Mouse (Mus musculus): ENCODE measurements around the gene Dctn3. TPM values are rescaled to one million over a fixed set of nuclear protein-coding genes. Genes with fewer than 3 reads are reported as not detected.
"Not testable (repeated sequence)": the region's sequence is repeated elsewhere in the genome, so short reads cannot be mapped to it uniquely, and the experiment has no call there.

Gene Dctn3
- polyA plus RNA-seq, 1 experiment from 2014 or later = 126 TPM

DNA sequence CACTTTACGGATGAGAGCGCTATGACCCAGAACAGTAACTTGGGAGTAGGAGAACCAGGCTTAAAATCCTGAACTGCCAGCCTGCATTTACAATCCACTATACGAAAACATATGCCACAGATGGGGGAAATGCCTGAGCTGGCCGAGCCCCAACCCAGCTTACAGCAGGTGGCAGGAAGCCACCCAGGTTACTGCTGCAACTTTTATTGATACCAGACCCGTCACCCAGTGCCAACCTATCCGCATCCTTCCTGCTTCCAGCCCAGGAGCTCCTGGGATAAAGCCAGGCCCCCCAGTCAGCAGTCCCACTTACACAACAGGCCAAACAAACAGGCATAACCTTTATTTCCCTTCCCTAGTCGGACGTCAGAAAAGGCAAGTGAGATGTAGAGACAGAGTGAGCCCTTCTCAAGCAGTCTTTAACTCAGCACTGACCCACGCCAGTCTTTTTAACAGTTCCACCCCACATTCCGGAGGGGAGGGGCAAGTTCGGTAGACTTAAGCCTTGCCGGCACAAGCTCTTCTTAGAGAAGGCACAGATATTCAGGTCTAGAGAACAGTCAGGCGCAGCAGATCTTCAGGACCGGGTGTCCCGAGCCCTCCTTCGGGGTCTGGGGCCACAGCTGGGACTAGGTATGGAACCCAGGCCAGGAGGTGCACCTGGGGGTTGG lies 11.1 kb downstream of the Dctn3 start:
- peak overlapping the region; percentile 89 for H3K4me2 ChIP-seq
- no peak for ATAC-seq (replicated peaks; ENCODE audit: insufficient number of reproducible peaks, low FRiP score, low TSS enrichment)
- H3K9me3 ChIP-seq (replicated peaks; ENCODE audit: control insufficient read depth, low read length) = no peaks in the 10 kb centered on the region
- H3K27ac ChIP-seq (ENCODE audit: low read depth, low read length) = no peak overlapping the region
- 77% methylated on average over 16 of the region's 16 CpGs for WGBS (ENCODE audit: insufficient replicate concordance)
- H3K4me3 ChIP-seq (ENCODE audit: low read depth, low read length) = peak overlapping the region; percentile 93
- H3K36me3 ChIP-seq (ENCODE audit: control insufficient read depth, insufficient read depth, low read length) = peaks cover 2% of the 10 kb centered on the region; the same call in 1 of the 2 replicates
- H3K9ac ChIP-seq (ENCODE audit: low read depth, low read length) = peak overlapping the region; percentile 96; the same call in 1 of the 2 replicates
- H3K4me1 ChIP-seq (ENCODE audit: control insufficient read depth, insufficient read depth, low read length) = peaks cover 10% of the 10 kb centered on the region
- H3K27me3 ChIP-seq (ENCODE audit: control insufficient read depth, insufficient read depth, low read length) = peaks cover 3% of the 10 kb centered on the region

DNA sequence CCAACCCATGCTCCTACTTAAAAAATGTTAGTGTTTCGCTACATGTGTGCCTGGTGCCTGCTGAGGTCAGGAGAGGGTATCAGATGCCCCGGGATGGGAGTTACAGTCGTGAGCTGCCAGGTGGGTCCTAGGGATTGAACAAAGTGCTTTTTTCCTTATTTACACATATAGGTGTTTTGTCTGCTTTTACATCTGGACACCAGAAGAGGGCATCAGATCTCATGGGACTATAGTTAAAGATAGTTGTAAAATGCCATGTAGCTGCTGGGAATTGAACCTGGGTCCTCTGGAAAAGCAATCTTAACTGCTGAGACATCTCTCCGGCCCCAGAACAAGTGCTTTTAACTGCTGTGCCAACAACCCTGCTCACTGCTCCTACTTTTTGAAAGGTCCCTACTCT lies 12.7 kb downstream of the Dctn3 start:
- ATAC-seq (replicated peaks; ENCODE audit: insufficient number of reproducible peaks, low FRiP score, low TSS enrichment) = no peak
- Histone ChIP-seq H3K9ac (ENCODE audit: low read depth, low read length) (no peak overlapping the region), H3K27ac (ENCODE audit: low read depth, low read length) (no peak overlapping the region), H3K4me3 (ENCODE audit: low read depth, low read length) (no peak overlapping the region), H3K4me1 (ENCODE audit: control insufficient read depth, insufficient read depth, low read length) (peaks cover 10% of the 10 kb centered on the region), H3K4me2 (no peak overlapping the region), H3K9me3 (replicated peaks; ENCODE audit: control insufficient read depth, low read length) (no peaks in the 10 kb centered on the region), H3K36me3 (ENCODE audit: control insufficient read depth, insufficient read depth, low read length) (no peaks in the 10 kb centered on the region), H3K27me3 (ENCODE audit: control insufficient read depth, insufficient read depth, low read length) (peaks cover 18% of the 10 kb centered on the region)
- WGBS (ENCODE audit: insufficient replicate concordance) = 59% methylated on average over 4 of the region's 4 CpGs

DNA sequence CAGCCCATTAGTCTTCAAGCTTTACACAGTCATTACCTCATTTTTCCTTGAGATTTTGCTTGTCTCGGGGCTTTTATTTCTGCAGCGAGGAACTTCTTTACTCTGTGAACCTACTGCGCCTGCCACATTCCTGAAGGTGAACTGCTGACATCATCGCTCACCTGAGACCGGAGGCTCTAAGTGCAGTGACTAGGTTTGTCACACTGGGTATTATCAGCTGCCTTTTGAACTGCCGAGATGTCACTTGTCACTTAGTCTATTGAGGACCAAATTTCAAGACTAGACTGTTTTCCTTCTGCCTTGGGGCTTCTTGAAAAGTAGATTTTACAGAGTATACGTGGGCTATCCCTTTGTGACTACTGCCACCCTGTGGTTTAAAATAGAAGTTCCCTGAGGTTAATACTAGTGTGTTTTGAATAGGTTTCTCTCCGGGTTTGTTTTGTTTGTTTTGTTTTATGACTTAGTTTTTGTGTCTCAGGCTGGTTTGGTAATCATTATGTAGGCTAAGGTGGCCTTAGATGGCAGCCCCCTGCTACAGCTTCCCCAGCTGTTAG lies 14.7 kb downstream of the Dctn3 start:
- Histone ChIP-seq H3K4me2 (no peak overlapping the region), H3K27ac (ENCODE audit: low read depth, low read length) (no peak overlapping the region), H3K9me3 (replicated peaks; ENCODE audit: control insufficient read depth, low read length) (no peaks in the 10 kb centered on the region), H3K27me3 (ENCODE audit: control insufficient read depth, insufficient read depth, low read length) (peaks cover 28% of the 10 kb centered on the region), H3K4me3 (ENCODE audit: low read depth, low read length) (no peak overlapping the region), H3K4me1 (ENCODE audit: control insufficient read depth, insufficient read depth, low read length) (peaks cover 12% of the 10 kb centered on the region), H3K36me3 (ENCODE audit: control insufficient read depth, insufficient read depth, low read length) (no peaks in the 10 kb centered on the region), H3K9ac (ENCODE audit: low read depth, low read length) (no peak overlapping the region)
- 32% methylated on average over 8 of the region's 8 CpGs for WGBS (ENCODE audit: insufficient replicate concordance)
- ATAC-seq (replicated peaks; ENCODE audit: insufficient number of reproducible peaks, low FRiP score, low TSS enrichment) = no peak

DNA sequence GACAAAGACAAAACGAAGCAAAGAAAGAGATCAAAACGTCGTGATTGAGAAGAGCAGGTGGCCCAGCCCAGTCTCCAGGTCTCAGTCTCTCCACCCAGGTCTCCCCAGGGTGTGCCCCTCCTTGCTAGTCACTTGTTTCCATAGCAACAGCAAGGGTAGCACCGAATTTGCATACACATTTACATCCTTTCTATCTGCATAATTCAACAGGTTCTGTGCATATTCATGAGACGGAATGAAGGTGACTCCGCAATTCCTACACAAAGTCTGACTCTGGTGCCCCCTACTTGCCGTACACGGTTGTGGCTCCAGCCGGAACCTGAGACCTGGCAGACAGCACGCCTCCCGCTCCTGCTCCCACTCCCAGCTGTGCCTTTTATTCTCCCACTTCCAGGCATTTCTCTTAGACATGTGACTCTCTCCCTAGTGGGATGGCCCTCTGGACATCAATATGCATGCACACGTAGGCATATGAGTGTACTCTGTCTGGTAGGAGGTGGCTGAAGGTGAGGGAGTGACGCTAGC lies 15.9 kb downstream of the Dctn3 start:
- peaks cover 6% of the 10 kb centered on the region for H3K4me1 ChIP-seq (ENCODE audit: control insufficient read depth, insufficient read depth, low read length)
- H3K27me3 ChIP-seq (ENCODE audit: control insufficient read depth, insufficient read depth, low read length) = peaks cover 28% of the 10 kb centered on the region
- H3K9me3 ChIP-seq (replicated peaks; ENCODE audit: control insufficient read depth, low read length) = no peaks in the 10 kb centered on the region
- WGBS (ENCODE audit: insufficient replicate concordance) = 4% methylated on average over 13 of the region's 13 CpGs
- no peak for ATAC-seq (replicated peaks; ENCODE audit: insufficient number of reproducible peaks, low FRiP score, low TSS enrichment)
- no peak overlapping the region for H3K27ac ChIP-seq (ENCODE audit: low read depth, low read length)
- no peaks in the 10 kb centered on the region for H3K36me3 ChIP-seq (ENCODE audit: control insufficient read depth, insufficient read depth, low read length)
- peak overlapping the region; percentile 43 for H3K4me2 ChIP-seq
- H3K4me3 ChIP-seq (ENCODE audit: low read depth, low read length) = no peak overlapping the region
- H3K9ac ChIP-seq (ENCODE audit: low read depth, low read length) = no peak overlapping the region

DNA sequence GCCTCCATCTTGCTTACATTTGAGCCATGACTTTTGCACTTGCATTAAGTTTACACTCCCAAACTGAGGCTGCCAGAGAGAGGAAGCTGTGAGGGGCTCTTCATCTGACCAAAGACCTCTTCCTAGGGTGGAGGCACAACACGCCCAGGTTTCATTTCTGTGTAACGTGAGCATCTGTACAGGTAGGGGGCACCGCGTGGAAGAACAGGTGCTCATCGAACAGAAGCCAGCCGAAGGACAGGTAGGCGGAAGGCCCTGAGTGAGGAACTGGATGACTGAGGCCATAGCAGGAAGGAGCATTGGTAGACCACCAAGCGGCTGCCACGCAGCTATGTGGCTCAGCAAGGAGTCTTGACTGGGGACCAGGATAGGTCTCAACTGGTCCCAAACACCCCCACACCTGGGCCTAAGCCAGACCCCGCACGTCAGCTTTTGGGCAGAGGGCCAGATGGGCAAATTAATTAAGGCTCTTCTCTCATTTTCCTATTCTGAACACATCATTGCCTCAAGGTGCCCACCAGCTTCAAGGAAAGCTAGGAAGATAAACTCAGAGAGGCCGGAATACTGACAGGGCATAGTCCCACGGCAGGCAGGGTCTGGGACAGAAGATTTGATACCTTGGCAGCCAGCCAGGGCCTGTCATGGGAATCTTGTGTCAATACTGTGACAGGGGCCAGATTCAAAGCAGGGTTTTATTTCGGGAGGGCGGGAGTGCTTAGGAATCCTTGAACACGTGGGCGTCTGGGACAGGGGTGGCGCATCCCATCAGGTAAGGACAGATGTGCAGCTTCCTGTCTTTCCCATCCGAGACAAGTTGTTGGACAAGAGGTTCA lies 16.8 kb downstream of the Dctn3 start:
- ATAC-seq (replicated peaks; ENCODE audit: insufficient number of reproducible peaks, low FRiP score, low TSS enrichment) = no peak; the same call in 1 of the 2 replicates

DNA sequence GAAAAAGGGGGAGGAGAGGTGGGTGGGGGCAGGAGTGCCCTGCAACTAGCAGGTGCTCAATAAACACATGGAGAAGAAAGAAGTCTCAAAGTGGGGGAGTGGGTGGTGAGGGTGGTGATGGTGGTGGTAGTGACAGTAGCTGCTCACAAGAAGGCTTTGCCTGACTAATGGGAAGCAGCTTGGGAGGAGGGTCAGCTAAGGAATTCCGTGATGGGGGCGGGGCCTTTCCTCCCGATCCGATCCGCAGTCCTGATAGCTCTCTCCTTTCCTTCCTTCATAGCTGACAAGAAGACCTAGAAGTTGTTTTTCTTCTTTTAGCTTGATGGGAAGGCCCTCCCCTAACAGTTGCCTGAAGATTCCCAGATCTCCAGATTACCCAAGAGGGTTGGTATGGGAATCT lies 18.3 kb downstream of the Dctn3 start:
- Histone ChIP-seq H3K27me3 (ENCODE audit: control insufficient read depth, insufficient read depth, low read length) (peaks cover 28% of the 10 kb centered on the region), H3K9ac (ENCODE audit: low read depth, low read length) (no peak overlapping the region), H3K4me2 (no peak overlapping the region), H3K4me1 (ENCODE audit: control insufficient read depth, insufficient read depth, low read length) (0 out of 2 replicates have a peak, but pooled peaks cover 2% of the 10 kb centered on the region), H3K9me3 (replicated peaks; ENCODE audit: control insufficient read depth, low read length) (no peaks in the 10 kb centered on the region), H3K36me3 (ENCODE audit: control insufficient read depth, insufficient read depth, low read length) (no peaks in the 10 kb centered on the region), H3K27ac (ENCODE audit: low read depth, low read length) (no peak overlapping the region), H3K4me3 (ENCODE audit: low read depth, low read length) (no peak overlapping the region)
- WGBS (ENCODE audit: insufficient replicate concordance) = 2% methylated on average over 5 of the region's 5 CpGs
- no peak for ATAC-seq (replicated peaks; ENCODE audit: insufficient number of reproducible peaks, low FRiP score, low TSS enrichment)

More for the DNA sequence above, 16.8 kb downstream of the Dctn3 start:
- Histone ChIP-seq H3K4me1 (ENCODE audit: control insufficient read depth, insufficient read depth, low read length) (0 out of 2 replicates have a peak, but pooled peaks cover 2% of the 10 kb centered on the region), H3K4me2 (no peak overlapping the region), H3K9me3 (replicated peaks; ENCODE audit: control insufficient read depth, low read length) (no peaks in the 10 kb centered on the region), H3K4me3 (ENCODE audit: low read depth, low read length) (no peak overlapping the region), H3K27me3 (ENCODE audit: control insufficient read depth, insufficient read depth, low read length) (peaks cover 28% of the 10 kb centered on the region), H3K27ac (ENCODE audit: low read depth, low read length) (no peak overlapping the region), H3K36me3 (ENCODE audit: control insufficient read depth, insufficient read depth, low read length) (no peaks in the 10 kb centered on the region), H3K9ac (ENCODE audit: low read depth, low read length) (no peak overlapping the region)
- 59% methylated on average over 19 of the region's 19 CpGs for WGBS (ENCODE audit: insufficient replicate concordance)

DNA sequence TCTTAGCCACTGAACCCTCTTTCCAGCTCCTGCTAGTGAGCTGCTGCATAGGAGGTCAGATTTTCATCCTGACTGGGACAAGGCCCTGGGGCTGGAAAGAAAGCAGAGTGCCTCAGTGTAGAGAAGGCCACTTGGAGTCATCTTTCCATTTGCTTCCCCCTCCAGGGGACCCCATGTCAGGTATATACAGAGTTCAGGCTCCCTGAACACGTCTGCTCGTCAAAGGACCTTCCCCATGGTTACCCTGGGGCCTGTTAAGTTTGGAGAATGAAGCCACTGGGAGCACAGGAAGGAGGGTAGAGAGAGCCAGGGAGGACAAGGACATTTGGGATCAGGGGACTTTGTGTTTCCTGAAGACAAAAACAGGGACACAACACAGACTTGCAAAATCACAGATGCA lies 20.7 kb downstream of the Dctn3 start:
- not testable (repeated sequence) for H3K4me1 ChIP-seq (ENCODE audit: control insufficient read depth, insufficient read depth, low read length); H3K27ac ChIP-seq (ENCODE audit: low read depth, low read length); H3K4me2 ChIP-seq; H3K9ac ChIP-seq (ENCODE audit: low read depth, low read length); H3K4me3 ChIP-seq (ENCODE audit: low read depth, low read length); ATAC-seq (replicated peaks; ENCODE audit: insufficient number of reproducible peaks, low FRiP score, low TSS enrichment); H3K9me3 ChIP-seq (replicated peaks; ENCODE audit: control insufficient read depth, low read length); H3K36me3 ChIP-seq (ENCODE audit: control insufficient read depth, insufficient read depth, low read length)
- H3K27me3 ChIP-seq (ENCODE audit: control insufficient read depth, insufficient read depth, low read length) = peaks cover 25% of the 10 kb centered on the region
- 54% methylated on average over 2 of the region's 2 CpGs for WGBS (ENCODE audit: insufficient replicate concordance)

DNA sequence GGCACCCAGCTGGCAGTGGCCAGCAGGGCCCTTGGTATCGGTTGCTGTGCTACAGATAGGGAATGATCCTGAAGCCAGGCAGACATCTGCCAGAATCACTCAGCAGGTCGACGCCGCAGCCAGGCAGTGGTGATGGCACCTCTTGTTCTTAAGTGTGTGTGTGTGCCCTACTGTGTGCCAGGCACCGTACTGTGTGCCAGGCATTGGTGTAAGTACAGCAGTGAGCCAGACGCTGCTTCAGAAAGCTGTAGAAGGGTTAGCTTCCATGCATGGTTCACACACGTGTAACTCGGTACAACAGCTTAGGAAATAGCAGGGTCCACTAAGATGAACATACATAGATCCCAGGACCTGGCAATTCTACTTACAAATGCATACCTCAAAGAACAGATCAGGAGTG lies 22.7 kb downstream of the Dctn3 start:
- H3K9ac ChIP-seq (ENCODE audit: low read depth, low read length); H3K27ac ChIP-seq (ENCODE audit: low read depth, low read length); H3K36me3 ChIP-seq (ENCODE audit: control insufficient read depth, insufficient read depth, low read length); H3K4me2 ChIP-seq; H3K27me3 ChIP-seq (ENCODE audit: control insufficient read depth, insufficient read depth, low read length); H3K9me3 ChIP-seq (replicated peaks; ENCODE audit: control insufficient read depth, low read length); H3K4me1 ChIP-seq (ENCODE audit: control insufficient read depth, insufficient read depth, low read length); ATAC-seq (replicated peaks; ENCODE audit: insufficient number of reproducible peaks, low FRiP score, low TSS enrichment); H3K4me3 ChIP-seq (ENCODE audit: low read depth, low read length): not testable (repeated sequence)
- WGBS (ENCODE audit: insufficient replicate concordance) = 66% methylated on average over 5 of the region's 8 CpGs
